Mouse (Mus musculus): Measurements from ENCODE around the gene Lemd1.
A peak's percentile ranks its signal among the peaks of the same experiment; 100 is the strongest.

Lemd1 gene

GRCm38 (mm10) chr1:132200562-132201510 is 9.6 kb downstream of the Lemd1 start:
- peak in 1 of 2 experiments; percentile 50 for DNase-seq (ENCODE audit: low spot score in 2 of 2)

GRCm38 (mm10) chr1:132201511-132201860 is 10.3 kb downstream of the Lemd1 start:
- no peak for DNase-seq (ENCODE audit: low spot score in 2 of 2)

- no peak for DNase-seq (ENCODE audit: low spot score in 2 of 2)
These were observed 10.7 kb downstream of the Lemd1 start for GRCm38 (mm10) chr1:132201936-132202335.

GRCm38 (mm10) chr1:132202771-132203170 is 11.5 kb downstream of the Lemd1 start:
- DNase-seq (ENCODE audit: low spot score in 2 of 2) = no peak

GRCm38 (mm10) chr1:132205958-132206357 is 14.7 kb downstream of the Lemd1 start:
- no peak for DNase-seq (ENCODE audit: low spot score in 2 of 2)

GRCm38 (mm10) chr1:132206828-132207227 is 15.6 kb downstream of the Lemd1 start:
- no peak for DNase-seq (ENCODE audit: low spot score in 2 of 2)

GRCm38 (mm10) chr1:132208154-132208553 is 16.9 kb downstream of the Lemd1 start:
- no peak for DNase-seq (ENCODE audit: low spot score in 2 of 2)

- no peak for DNase-seq (ENCODE audit: low spot score in 2 of 2)
These were observed 18.2 kb downstream of the Lemd1 start for GRCm38 (mm10) chr1:132209400-132209799.

- no peak for DNase-seq (ENCODE audit: low spot score in 2 of 2)
These were observed 19.7 kb downstream of the Lemd1 start for GRCm38 (mm10) chr1:132210922-132211321.

GRCm38 (mm10) chr1:132211672-132212071 is 20.4 kb downstream of the Lemd1 start:
- DNase-seq (ENCODE audit: low spot score in 2 of 2) = no peak

- peak in 1 of 2 experiments; percentile 46 for DNase-seq (ENCODE audit: low spot score in 2 of 2)
These were observed 21.0 kb downstream of the Lemd1 start for GRCm38 (mm10) chr1:132212218-132212617.

GRCm38 (mm10) chr1:132213076-132213475 is 21.8 kb downstream of the Lemd1 start:
- DNase-seq (ENCODE audit: low spot score in 2 of 2) = no peak

GRCm38 (mm10) chr1:132216276-132216675 is 25.0 kb downstream of the Lemd1 start:
- no peak for DNase-seq (ENCODE audit: low spot score in 2 of 2)

- no peak for DNase-seq (ENCODE audit: low spot score in 2 of 2)
These were observed 30.4 kb downstream of the Lemd1 start for GRCm38 (mm10) chr1:132221627-132222026.

- DNase-seq (ENCODE audit: low spot score in 2 of 2) = no peak
These were observed 30.9 kb downstream of the Lemd1 start for GRCm38 (mm10) chr1:132222166-132222565.

GRCm38 (mm10) chr1:132226297-132227080 is 35.3 kb downstream of the Lemd1 start:
- no peak for DNase-seq (ENCODE audit: low spot score in 2 of 2)

- DNase-seq (ENCODE audit: low spot score in 2 of 2) = no peak
These were observed 38.4 kb downstream of the Lemd1 start, which contains the start of gene Gm10188 for GRCm38 (mm10) chr1:132229667-132230066. Gm10188 (minus strand) TSS chr1:132229767.

- DNase-seq (ENCODE audit: low spot score in 2 of 2) = no peak
These were observed 40.4 kb downstream of the Lemd1 start for GRCm38 (mm10) chr1:132231470-132232274.

- DNase-seq (ENCODE audit: low spot score in 2 of 2) = no peak
These were observed 42.3 kb downstream of the Lemd1 start for GRCm38 (mm10) chr1:132233566-132233965.

GRCm38 (mm10) chr1:132234757-132235273 is 43.6 kb downstream of the Lemd1 start:
- DNase-seq (ENCODE audit: low spot score in 2 of 2) = no peak

GRCm38 (mm10) chr1:132237585-132238159 is 46.4 kb downstream of the Lemd1 start:
- peak in 1 of 2 experiments; percentile 41 for DNase-seq (ENCODE audit: low spot score in 2 of 2)

All from urinary bladder, postnatal 4 days (tissue).